Mouse (Mus musculus): Measurements from ENCODE around the gene Gm379.

Gm379 gene

DNA sequence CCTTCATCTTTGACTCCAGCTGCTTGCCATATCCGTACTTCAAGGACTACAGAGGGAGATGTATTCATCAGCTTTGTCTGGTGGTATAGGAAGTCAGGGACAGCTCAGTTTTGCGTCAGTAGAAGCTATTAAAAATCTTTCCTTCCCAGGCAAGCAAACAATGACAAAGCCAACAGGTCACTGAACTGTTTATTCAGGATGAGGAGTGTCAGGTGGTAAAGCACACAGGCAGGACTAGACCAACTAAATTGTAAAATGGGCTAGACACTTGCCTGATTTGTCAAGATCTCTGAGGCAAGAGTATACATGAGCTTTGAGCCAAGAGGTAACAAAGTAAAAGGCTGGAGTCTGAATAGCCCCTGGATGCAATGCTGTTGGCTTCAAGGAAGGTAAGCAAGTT is at the start of gene Gm379:
Gene Gm379, minus strand, starts transcription at position 7 of the 400 bp plus-strand sequence.
- no peak for DNase-seq

GRCm38 (mm10) chrX:108704312-108704711 is 39.6 kb upstream of the Gm379 start:
- no peak for DNase-seq

GRCm38 (mm10) chrX:108668868-108669267 is 4.2 kb upstream of the Gm379 start:
- no peak for DNase-seq

DNA sequence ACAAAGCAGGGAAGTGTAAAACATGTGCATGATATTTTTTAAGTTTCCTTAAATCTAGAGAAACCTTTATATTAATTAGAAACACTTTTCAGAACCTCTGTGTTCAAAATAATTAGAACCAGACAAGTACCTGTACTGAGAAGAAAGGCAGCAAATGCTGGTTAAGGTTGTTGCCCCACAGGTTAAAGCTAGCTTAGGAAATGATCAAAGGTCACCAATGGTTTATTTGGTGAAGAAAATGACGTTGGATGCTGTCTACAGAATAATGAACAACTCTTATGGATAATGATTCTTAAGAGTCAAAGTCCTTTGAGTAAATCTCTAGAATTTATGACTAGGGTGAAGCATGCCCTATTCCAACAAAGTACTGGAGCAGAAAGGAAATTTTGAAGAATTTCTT is 42.7 kb downstream of the Gm379 start:
- no peak for DNase-seq

DNA sequence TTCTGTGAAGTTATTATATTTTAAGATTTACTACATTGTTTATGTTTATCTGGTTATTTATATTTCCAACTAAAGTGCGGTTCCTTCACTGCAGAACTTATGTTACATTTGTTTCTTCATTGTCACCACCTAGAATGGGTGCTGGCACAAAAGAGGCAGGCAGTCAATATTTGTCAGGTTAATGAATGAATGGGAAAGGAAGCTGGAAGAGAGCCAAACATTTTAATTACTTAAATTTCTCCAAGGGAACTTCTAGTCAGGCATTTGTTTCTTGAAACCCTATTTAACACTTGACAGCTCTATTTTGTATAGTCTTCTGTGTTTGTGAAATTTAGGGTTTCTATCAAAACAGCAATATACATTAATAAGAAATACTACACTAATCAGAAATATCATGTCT is 43.8 kb downstream of the Gm379 start:
- DNase-seq = no peak

All from retina, postnatal 1 day (tissue).